Mouse (Mus musculus): ENCODE data around the gene Gm826.

- TF ChIP-seq POLR2A (IDR thresholded peaks at IDR 0.05; ENCODE audit: low read depth, low read length): no peak
- no peak for TF ChIP-seq CTCF (IDR thresholded peaks at IDR 0.05; ENCODE audit: extremely low read depth, insufficient read length, insufficient replicate concordance, low read depth, low read length)
Observed at GRCm38 (mm10) chr2:160303992-160304391, 30.0 kb downstream of the Gm826 start.

Measured in small intestine, adult 2 months (tissue).